Mouse (Mus musculus): ENCODE results near the gene Ier5.

The Ier5 gene

GRCm38 (mm10) chr1:155098486-155099279 lies 753 bp downstream of the Ier5 start:
- peak; percentile 43 for DNase-seq (ENCODE audit: low spot score)

- no peak for DNase-seq (ENCODE audit: low spot score)
These were observed 1.4 kb downstream of the Ier5 start for GRCm38 (mm10) chr1:155097931-155098485.

- DNase-seq (ENCODE audit: low spot score): no peak
These were observed 2.1 kb downstream of the Ier5 start for GRCm38 (mm10) chr1:155097354-155097753.

GRCm38 (mm10) chr1:155096620-155097261 lies 2.7 kb downstream of the Ier5 start:
- DNase-seq (ENCODE audit: low spot score): no peak

GRCm38 (mm10) chr1:155093971-155094707 lies 5.3 kb downstream of the Ier5 start:
- no peak for DNase-seq (ENCODE audit: low spot score)

GRCm38 (mm10) chr1:155093145-155093791 lies 6.2 kb downstream of the Ier5 start:
- no peak for DNase-seq (ENCODE audit: low spot score)

- DNase-seq (ENCODE audit: low spot score): peak; percentile 51
These were observed 7.3 kb downstream of the Ier5 start for GRCm38 (mm10) chr1:155091842-155092800.

- DNase-seq (ENCODE audit: low spot score): no peak
These were observed 8.0 kb downstream of the Ier5 start for GRCm38 (mm10) chr1:155091374-155091841.

GRCm38 (mm10) chr1:155090736-155091135 lies 8.7 kb downstream of the Ier5 start:
- DNase-seq (ENCODE audit: low spot score): no peak

- no peak for DNase-seq (ENCODE audit: low spot score)
These were observed 9.1 kb downstream of the Ier5 start for GRCm38 (mm10) chr1:155090327-155090726.

GRCm38 (mm10) chr1:155088847-155089603 lies 10.4 kb downstream of the Ier5 start:
- no peak for DNase-seq (ENCODE audit: low spot score)

GRCm38 (mm10) chr1:155088046-155088445 lies 11.4 kb downstream of the Ier5 start:
- DNase-seq (ENCODE audit: low spot score): no peak

- DNase-seq (ENCODE audit: low spot score): no peak
These were observed 12.5 kb downstream of the Ier5 start for GRCm38 (mm10) chr1:155086893-155087292.

GRCm38 (mm10) chr1:155086416-155086815 lies 13.0 kb downstream of the Ier5 start:
- no peak for DNase-seq (ENCODE audit: low spot score)

- no peak for DNase-seq (ENCODE audit: low spot score)
These were observed 14.6 kb downstream of the Ier5 start for GRCm38 (mm10) chr1:155084839-155085238.

- peak; percentile 96 for DNase-seq (ENCODE audit: low spot score)
These were observed 15.9 kb downstream of the Ier5 start for GRCm38 (mm10) chr1:155083271-155084265.

- no peak for DNase-seq (ENCODE audit: low spot score)
These were observed 16.5 kb downstream of the Ier5 start for GRCm38 (mm10) chr1:155082965-155083268.

- DNase-seq (ENCODE audit: low spot score): no peak
These were observed 17.1 kb downstream of the Ier5 start for GRCm38 (mm10) chr1:155082158-155082964.
